In the genomic region with DNA sequence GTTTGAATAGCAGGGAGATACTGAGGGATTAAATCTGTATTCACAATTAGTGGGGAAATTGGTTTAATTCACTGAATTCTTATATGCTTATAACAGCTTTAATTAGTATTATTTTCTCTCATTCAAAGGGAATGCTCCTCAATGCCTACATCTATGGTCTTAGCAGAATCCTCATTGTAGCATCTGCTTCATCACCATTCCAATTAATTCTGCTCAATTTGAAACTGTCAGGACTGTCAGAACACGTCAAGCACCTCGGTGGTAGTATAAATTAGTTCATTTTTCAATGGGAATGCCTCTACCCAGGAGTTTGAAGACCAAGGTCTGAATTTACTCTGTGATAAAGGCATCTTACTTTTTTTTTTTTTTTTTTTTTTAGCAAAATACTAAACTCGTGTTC, we compare ENCODE assay signal across 21 mouse cellular contexts.
A peak's percentile ranks its signal among the peaks of the same experiment; 100 is the strongest.
DNase-seq lines count a peak whose midpoint lies in the region; ATAC-seq and TF ChIP-seq lines count a peak whose summit lies in the region.
"Had no signal": no experiment of that assay in that cellular context is flagged by ENCODE, and none has a peak within 500 bp of the region (broad histone marks: within the 10 kb centered on the region; RNA-seq: fewer than 3 reads in every experiment).

No protein-coding gene starts in this region.

- H3K9ac ChIP-seq in hindbrain, postnatal 0 days (replicated peaks; ENCODE audit: low read length) = no peak overlapping the region
- H3K9ac ChIP-seq in hindbrain, embryonic 16.5 days (ENCODE audit: low read depth, low read length) = no peak overlapping the region
- H3K9ac ChIP-seq in forebrain, embryonic 16.5 days (replicated peaks; ENCODE audit: low read depth, low read length) = no peak overlapping the region
- H3K9ac ChIP-seq in intestine, embryonic 16.5 days (ENCODE audit: low read depth, low read length) = no peak overlapping the region
- H3K9ac ChIP-seq: embryonic facial prominence, embryonic 12.5 days; hindbrain, embryonic 12.5 days; intestine, embryonic 15.5 days had no signal

- no peaks in the 10 kb centered on the region for H3K4me1 ChIP-seq in hindbrain, postnatal 0 days (ENCODE audit: insufficient read depth, low read length)
- no peaks in the 10 kb centered on the region for H3K4me1 ChIP-seq in hindbrain, embryonic 16.5 days (ENCODE audit: control insufficient read depth, insufficient read depth, low read depth, low read length)
- peaks cover 4% of the 10 kb centered on the region; the same call in 1 of the 2 replicates for H3K4me1 ChIP-seq in forebrain, embryonic 16.5 days (replicated peaks; ENCODE audit: control insufficient read depth, insufficient read depth, low read length)
- no peaks in the 10 kb centered on the region for H3K4me1 ChIP-seq in intestine, embryonic 16.5 days (ENCODE audit: control insufficient read depth, insufficient read depth, low read length)
- H3K4me1 ChIP-seq: embryonic facial prominence, embryonic 12.5 days; heart, embryonic 10.5 days; hindbrain, embryonic 12.5 days; intestine, embryonic 15.5 days had no signal

- no peak overlapping the region for H3K4me2 ChIP-seq in hindbrain, postnatal 0 days (ENCODE audit: low read depth, low read length)
- H3K4me2 ChIP-seq in hindbrain, embryonic 16.5 days (ENCODE audit: low read length) = no peak overlapping the region
- H3K4me2 ChIP-seq in forebrain, embryonic 16.5 days (ENCODE audit: low read length) = no peak overlapping the region
- no peak overlapping the region for H3K4me2 ChIP-seq in intestine, embryonic 16.5 days (ENCODE audit: low read depth, low read length)
- H3K4me2 ChIP-seq: embryonic facial prominence, embryonic 12.5 days; hindbrain, embryonic 12.5 days; intestine, embryonic 15.5 days had no signal

- H3K27me3 ChIP-seq in hindbrain, postnatal 0 days (ENCODE audit: insufficient read depth, low read length) = no peaks in the 10 kb centered on the region
- H3K27me3 ChIP-seq in hindbrain, embryonic 16.5 days (replicated peaks; ENCODE audit: control insufficient read depth, insufficient read depth, low read length) = no peaks in the 10 kb centered on the region
- no peaks in the 10 kb centered on the region for H3K27me3 ChIP-seq in forebrain, embryonic 16.5 days (replicated peaks; ENCODE audit: control insufficient read depth, insufficient read depth, low read length)
- no peaks in the 10 kb centered on the region for H3K27me3 ChIP-seq in intestine, embryonic 16.5 days (replicated peaks; ENCODE audit: control insufficient read depth, insufficient read depth, low read length)
- H3K27me3 ChIP-seq: embryonic facial prominence, embryonic 12.5 days; hindbrain, embryonic 12.5 days; intestine, embryonic 15.5 days had no signal

- TF ChIP-seq CTCF in hindbrain, postnatal 0 days (IDR thresholded peaks at IDR 0.05; ENCODE audit: low read depth) = no peak
- TF ChIP-seq CTCF in brain, embryonic 14.5 days (IDR thresholded peaks at IDR 0.05; ENCODE audit: borderline replicate concordance, extremely low read depth, insufficient read depth, insufficient read length) = no peak

- no peak overlapping the region for H3K4me3 ChIP-seq in hindbrain, postnatal 0 days (ENCODE audit: low read length)
- H3K4me3 ChIP-seq in hindbrain, embryonic 16.5 days (ENCODE audit: low read length) = no peak overlapping the region
- H3K4me3 ChIP-seq in forebrain, embryonic 16.5 days (replicated peaks; ENCODE audit: low read length) = no peak overlapping the region
- H3K4me3 ChIP-seq in intestine, embryonic 16.5 days (ENCODE audit: low read length) = no peak overlapping the region
- H3K4me3 ChIP-seq: embryonic facial prominence, embryonic 12.5 days; heart, embryonic 10.5 days; hindbrain, embryonic 12.5 days; intestine, embryonic 15.5 days had no signal

- H3K36me3 ChIP-seq in hindbrain, postnatal 0 days (ENCODE audit: insufficient read depth, low read length) = no peaks in the 10 kb centered on the region
- H3K36me3 ChIP-seq in hindbrain, embryonic 16.5 days (ENCODE audit: control insufficient read depth, insufficient read depth, low read length) = no peaks in the 10 kb centered on the region
- H3K36me3 ChIP-seq in forebrain, embryonic 16.5 days (ENCODE audit: control insufficient read depth, insufficient read depth) = no peaks in the 10 kb centered on the region
- no peaks in the 10 kb centered on the region for H3K36me3 ChIP-seq in intestine, embryonic 16.5 days (ENCODE audit: control insufficient read depth, insufficient read depth, low read length)
- H3K36me3 ChIP-seq: embryonic facial prominence, embryonic 12.5 days; heart, embryonic 10.5 days; hindbrain, embryonic 12.5 days; intestine, embryonic 15.5 days had no signal

- ATAC-seq in hindbrain, postnatal 0 days = no peak
- no peak for ATAC-seq in hindbrain, embryonic 16.5 days
- ATAC-seq in forebrain, embryonic 16.5 days = peak; percentile 90
- no peak for ATAC-seq in intestine, embryonic 16.5 days
- ATAC-seq: intestine, embryonic 15.5 days had no signal

- TF ChIP-seq POLR2A in brain, embryonic 14.5 days (IDR thresholded peaks at IDR 0.05; ENCODE audit: borderline replicate concordance, extremely low read depth, insufficient read depth, insufficient read length, poor library complexity, severe bottlenecking) = no peak

- no peaks in the 10 kb centered on the region for H3K9me3 ChIP-seq in hindbrain, postnatal 0 days (ENCODE audit: low read length)
- no peaks in the 10 kb centered on the region for H3K9me3 ChIP-seq in hindbrain, embryonic 16.5 days (ENCODE audit: control insufficient read depth, low read length)
- H3K9me3 ChIP-seq in forebrain, embryonic 16.5 days (ENCODE audit: control insufficient read depth, low read length) = no peaks in the 10 kb centered on the region
- H3K9me3 ChIP-seq in intestine, embryonic 16.5 days (ENCODE audit: control insufficient read depth, low read length) = no peaks in the 10 kb centered on the region
- H3K9me3 ChIP-seq: embryonic facial prominence, embryonic 12.5 days; heart, embryonic 10.5 days; hindbrain, embryonic 12.5 days; intestine, embryonic 15.5 days had no signal

- no peak overlapping the region for H3K27ac ChIP-seq in hindbrain, postnatal 0 days
- no peak overlapping the region for H3K27ac ChIP-seq in hindbrain, embryonic 16.5 days (ENCODE audit: low read depth, low read length)
- H3K27ac ChIP-seq in forebrain, embryonic 16.5 days (ENCODE audit: low read length) = no peak overlapping the region
- no peak overlapping the region for H3K27ac ChIP-seq in intestine, embryonic 16.5 days (ENCODE audit: low read length)
- H3K27ac ChIP-seq: embryonic facial prominence, embryonic 12.5 days; heart, embryonic 10.5 days; hindbrain, embryonic 12.5 days; intestine, embryonic 15.5 days had no signal

- 33% methylated on average over 3 of the region's 3 CpGs for WGBS in hindbrain, postnatal 0 days
- 52% methylated on average over 3 of the region's 3 CpGs for WGBS in hindbrain, embryonic 16.5 days
- WGBS in forebrain, embryonic 16.5 days = 12% methylated on average over 3 of the region's 3 CpGs
- WGBS in intestine, embryonic 16.5 days = 77% methylated on average over 3 of the region's 3 CpGs

- DNase-seq in hindbrain, postnatal 0 days (ENCODE audit: low spot score) = peak; percentile 30
- DNase-seq in Muller cell, postnatal 12 days (ENCODE audit: inconsistent ontology term) = peak; percentile 54
- peak; percentile 82 for DNase-seq in brain, embryonic 14.5 days (ENCODE audit: low read depth)
- no peak for DNase-seq in lung, postnatal 4 days
- DNase-seq: adrenal gland, adult 8-10 months; adrenal gland, postnatal 36 days; cerebellum, adult 11 months; cerebellum, adult 8-10 months; cerebellum, postnatal 14 days; embryo, embryonic 11 days; gastrocnemius, postnatal 10 days; heart, adult 18-20 months; heart, postnatal 10 days; heart, postnatal 4 days had no signal

Comparison
In these comparisons a context has a peak if more than half of its experiments do, and no peak if none do; other contexts are left out.
1. DNase-seq: peak in hindbrain, postnatal 0 days (single experiment), Muller cell, postnatal 12 days (single experiment) and brain, embryonic 14.5 days (single experiment); none in lung, postnatal 4 days (0 of 2).